Mouse (Mus musculus) liver, embryonic 12.5 days (tissue): ENCODE results near the gene Cyp17a1. TPM values are rescaled to one million over a fixed set of nuclear protein-coding genes. Genes with fewer than 3 reads are reported as not detected.

Source experiments
- ATAC-seq: fragments of 200-750 bp; cut with Nextera tagmentation; 2 replicates; pipeline ENCODE4 v1.8.0; 2017; ENCODE audit warnings: moderate number of reproducible peaks, mild to moderate bottlenecking, moderate library complexity
- H3K27ac ChIP-seq: fragments of 300-500 bp; sonication (generic); 2 replicates; pipeline ENCODE4 v1.5.1; 2016; ENCODE audit warnings: mild to moderate bottlenecking
- H3K27me3 ChIP-seq: fragments of 300-500 bp; sonication (generic); replicated peaks from 2 replicates; pipeline ENCODE4 v1.6.1; 2016; ENCODE audit warnings: mild to moderate bottlenecking, moderate library complexity
- H3K36me3 ChIP-seq: fragments of 300-500 bp; sonication (generic); 2 replicates; pipeline ENCODE4 v1.6.1; 2016; ENCODE audit warnings: mild to moderate bottlenecking, moderate library complexity
- H3K4me1 ChIP-seq: fragments of 300-500 bp; sonication (generic); 2 replicates; pipeline ENCODE4 v1.6.1; 2016
- H3K4me2 ChIP-seq: fragments of 300-500 bp; sonication (generic); 2 replicates; pipeline ENCODE4 v1.6.1; 2016; ENCODE audit warnings: mild to moderate bottlenecking, moderate library complexity
- H3K4me3 ChIP-seq: fragments of 300-500 bp; sonication (generic); 2 replicates; pipeline ENCODE4 v1.5.1; 2016; ENCODE audit warnings: mild to moderate bottlenecking, moderate library complexity
- H3K9ac ChIP-seq: fragments of 300-500 bp; sonication (generic); 2 replicates; pipeline ENCODE4 v1.6.1; 2016; ENCODE audit warnings: mild to moderate bottlenecking, moderate library complexity
- H3K9me3 ChIP-seq: fragments of 300-500 bp; sonication (generic); replicated peaks from 2 replicates; pipeline ENCODE4 v1.6.1; 2016; ENCODE audit warnings: mild to moderate bottlenecking, moderate library complexity
- WGBS: fragments of 180-500 bp; shearing (Covaris S2); methylation state at CpG from one replicate; pipeline ENCODE4 v1.1.7; 2016; ENCODE audit not compliant: insufficient replicate concordance; 5-methylcytosine and 5-hydroxymethylcytosine counted together
- polyA plus RNA-seq: library from polyadenylated mRNA; unstranded; fragments of >200 nt; fragmentation: Nextera tagmentation; extraction: Ambion mirVana; gene quantifications from 2 replicates; pipeline ENCODE4 v1.2.1, GENCODE M21; 2016

Cyp17a1 gene
- 0.06 TPM in 1 of 2 replicates, not detected in the other for polyA plus RNA-seq

- Histone ChIP-seq H3K9me3 (no peaks in the 10 kb centered on the region), H3K4me1 (peaks cover 22% of the 10 kb centered on the region), H3K27me3 (peaks cover 32% of the 10 kb centered on the region), H3K27ac (no peak within 1 kb of the TSS), H3K4me3 (no peak within 1 kb of the TSS), H3K9ac (no peak within 1 kb of the TSS), H3K36me3 (no peaks in the 10 kb centered on the region), H3K4me2 (no peak within 1 kb of the TSS)
- ATAC-seq, result no peak
- 46% methylated on average over 5 of the region's 5 CpGs for WGBS
These were observed at the start of gene Cyp17a1 for GRCm38 (mm10) chr19:46672766-46673418. TSS of gene Cyp17a1 (minus strand) at chr19:46673172.

- H3K36me3 ChIP-seq, result peaks cover 32% of the 10 kb centered on the region
- H3K4me3 ChIP-seq, result no peak overlapping the region
- no peaks in the 10 kb centered on the region for H3K27me3 ChIP-seq
- ATAC-seq, result no peak
- no peak overlapping the region for H3K27ac ChIP-seq
- H3K9ac ChIP-seq, result no peak overlapping the region
- no peak overlapping the region for H3K4me2 ChIP-seq
- H3K4me1 ChIP-seq, result no peaks in the 10 kb centered on the region
- no peaks in the 10 kb centered on the region for H3K9me3 ChIP-seq
- 55% methylated on average over 4 of the region's 4 CpGs for WGBS
These were observed 45.2 kb upstream of the Cyp17a1 start for GRCm38 (mm10) chr19:46718150-46718549.

GRCm38 (mm10) chr19:46715016-46715415 is 42.0 kb upstream of the Cyp17a1 start:
- no peak overlapping the region for H3K4me3 ChIP-seq
- H3K4me1 ChIP-seq, result 0 out of 2 replicates have a peak, but pooled peaks cover 4% of the 10 kb centered on the region
- WGBS, result 76% methylated on average over 8 of the region's 8 CpGs
- no peaks in the 10 kb centered on the region for H3K27me3 ChIP-seq
- no peaks in the 10 kb centered on the region for H3K9me3 ChIP-seq
- H3K9ac ChIP-seq, result no peak overlapping the region
- ATAC-seq, result no peak
- no peak overlapping the region for H3K27ac ChIP-seq
- H3K4me2 ChIP-seq, result no peak overlapping the region
- peaks cover 23% of the 10 kb centered on the region for H3K36me3 ChIP-seq

GRCm38 (mm10) chr19:46714234-46714633 is 41.3 kb upstream of the Cyp17a1 start:
- 71% methylated on average over 8 of the region's 8 CpGs for WGBS

GRCm38 (mm10) chr19:46710614-46711013 is 37.6 kb upstream of the Cyp17a1 start:
- WGBS, result 67% methylated on average over 4 of the region's 4 CpGs
- peaks cover 4% of the 10 kb centered on the region; the same call in 1 of the 2 replicates for H3K36me3 ChIP-seq
- no peak overlapping the region for H3K9ac ChIP-seq
- H3K4me3 ChIP-seq, result no peak overlapping the region
- no peak overlapping the region for H3K4me2 ChIP-seq
- no peak overlapping the region for H3K27ac ChIP-seq
- no peaks in the 10 kb centered on the region for H3K9me3 ChIP-seq
- peaks cover 2% of the 10 kb centered on the region; the same call in 1 of the 2 replicates for H3K27me3 ChIP-seq
- peaks cover 32% of the 10 kb centered on the region for H3K4me1 ChIP-seq
- no peak for ATAC-seq

More at GRCm38 (mm10) chr19:46714234-46714633, 41.3 kb upstream of the Cyp17a1 start:
- Histone ChIP-seq H3K9me3 (no peaks in the 10 kb centered on the region), H3K4me3 (no peak overlapping the region), H3K4me1 (0 out of 2 replicates have a peak, but pooled peaks cover 4% of the 10 kb centered on the region), H3K9ac (no peak overlapping the region), H3K27me3 (no peaks in the 10 kb centered on the region), H3K4me2 (no peak overlapping the region), H3K27ac (no peak overlapping the region), H3K36me3 (peaks cover 19% of the 10 kb centered on the region)
- no peak for ATAC-seq

GRCm38 (mm10) chr19:46707296-46708151 is 34.6 kb upstream of the Cyp17a1 start, which contains the start of gene As3mt:
TSS of gene As3mt (plus strand) at chr19:46707458.
- Histone ChIP-seq H3K4me3 (peak within 1 kb of the TSS; percentile 64), H3K27me3 (peaks cover 22% of the 10 kb centered on the region), H3K27ac (peak within 1 kb of the TSS; percentile 32; the same call in 1 of the 2 replicates), H3K36me3 (peaks cover 2% of the 10 kb centered on the region; the same call in 1 of the 2 replicates), H3K4me1 (peaks cover 36% of the 10 kb centered on the region), H3K4me2 (peak within 1 kb of the TSS; percentile 83), H3K9ac (peak within 1 kb of the TSS; percentile 70), H3K9me3 (no peaks in the 10 kb centered on the region)
- 11% methylated on average over 31 of the region's 31 CpGs for WGBS
- ATAC-seq, result peak; percentile 77

GRCm38 (mm10) chr19:46706540-46707295 is 33.7 kb upstream of the Cyp17a1 start:
- peaks cover 22% of the 10 kb centered on the region for H3K27me3 ChIP-seq
- peaks cover 36% of the 10 kb centered on the region for H3K4me1 ChIP-seq
- WGBS, result 43% methylated on average over 9 of the region's 9 CpGs
- H3K9me3 ChIP-seq, result no peaks in the 10 kb centered on the region
- no peak overlapping the region for H3K27ac ChIP-seq
- peaks cover 2% of the 10 kb centered on the region; the same call in 1 of the 2 replicates for H3K36me3 ChIP-seq
- ATAC-seq, result peak; percentile 18; the same call in 1 of the 2 replicates
- H3K4me2 ChIP-seq, result peak overlapping the region; percentile 83
- peak overlapping the region; percentile 70; the same call in 1 of the 2 replicates for H3K9ac ChIP-seq
- peak overlapping the region; percentile 64 for H3K4me3 ChIP-seq

GRCm38 (mm10) chr19:46705779-46706495 is 33.0 kb upstream of the Cyp17a1 start:
- peaks cover 22% of the 10 kb centered on the region for H3K27me3 ChIP-seq
- no peak overlapping the region for H3K27ac ChIP-seq
- no peak overlapping the region for H3K4me3 ChIP-seq
- peaks cover 8% of the 10 kb centered on the region; the same call in 1 of the 2 replicates for H3K36me3 ChIP-seq
- 21% methylated on average over 7 of the region's 7 CpGs for WGBS
- H3K4me2 ChIP-seq, result peak overlapping the region; percentile 12; the same call in 1 of the 2 replicates
- ATAC-seq, result no peak
- peaks cover 36% of the 10 kb centered on the region for H3K4me1 ChIP-seq
- H3K9ac ChIP-seq, result 0 out of 2 replicates have a peak overlapping the region, but pooled peaks have one; percentile 17
- H3K9me3 ChIP-seq, result no peaks in the 10 kb centered on the region

GRCm38 (mm10) chr19:46701156-46701555 is 28.2 kb upstream of the Cyp17a1 start:
- no peak overlapping the region for H3K4me3 ChIP-seq
- no peak overlapping the region for H3K27ac ChIP-seq
- H3K4me1 ChIP-seq, result peaks cover 19% of the 10 kb centered on the region
- H3K27me3 ChIP-seq, result peaks cover 22% of the 10 kb centered on the region
- no peak overlapping the region for H3K9ac ChIP-seq
- no peak for ATAC-seq
- H3K9me3 ChIP-seq, result no peaks in the 10 kb centered on the region
- H3K4me2 ChIP-seq, result no peak overlapping the region
- peaks cover 12% of the 10 kb centered on the region; the same call in 1 of the 2 replicates for H3K36me3 ChIP-seq
- WGBS, result 80% methylated on average over 9 of the region's 9 CpGs

GRCm38 (mm10) chr19:46699011-46699481 is 26.1 kb upstream of the Cyp17a1 start:
- no peak overlapping the region for H3K4me3 ChIP-seq
- peaks cover 9% of the 10 kb centered on the region for H3K27me3 ChIP-seq
- H3K9me3 ChIP-seq, result 0 out of 2 replicates have a peak, but pooled peaks cover 3% of the 10 kb centered on the region
- ATAC-seq, result no peak
- no peak overlapping the region for H3K9ac ChIP-seq
- 51% methylated on average over 10 of the region's 10 CpGs for WGBS
- peaks cover 10% of the 10 kb centered on the region; the same call in 1 of the 2 replicates for H3K4me1 ChIP-seq
- H3K4me2 ChIP-seq, result no peak overlapping the region
- no peak overlapping the region for H3K27ac ChIP-seq
- H3K36me3 ChIP-seq, result peaks cover 23% of the 10 kb centered on the region; the same call in 1 of the 2 replicates
